Mouse (Mus musculus) gastrocnemius, adult 2 months (tissue): Measurements from ENCODE around the gene Gm11273. TPM values are rescaled to one million over a fixed set of nuclear protein-coding genes. Genes with fewer than 3 reads are reported as not detected.
A peak's percentile ranks its signal among the peaks of the same experiment; 100 is the strongest.
"Not testable (repeated sequence)": the region's sequence is repeated elsewhere in the genome, so short reads cannot be mapped to it uniquely, and the experiment has no call there.

Source experiments
- DNase-seq: peaks from one replicate; pipeline ENCODE4 v3.0.0; 2022
- H3K27ac ChIP-seq: fragments of 200-600 bp; 2 replicates; pipeline ENCODE4 v1.8.1; 2022; ENCODE audit warnings: mild to moderate bottlenecking
- H3K4me3 ChIP-seq: fragments of 200-600 bp; 2 replicates; pipeline ENCODE4 v1.8.1; 2022; ENCODE audit warnings: mild to moderate bottlenecking, moderate library complexity
- CTCF ChIP-seq: fragments of 200-600 bp; IDR thresholded peaks from 2 replicates; pipeline ENCODE4 v1.8.1; 2022; ENCODE audit warnings: antibody characterized with exemption, mild to moderate bottlenecking, moderate library complexity
- intact Hi-C: fragments of 180-260 bp; cut with DNase I; formaldehyde crosslinking; loops from one replicate; pipeline ENCODE4 v1.15.1; 2025
- total RNA-seq, 2 experiments: library from RNA; stranded (reverse); gene quantifications; 2 replicates each; pipeline ENCODE4 v1.2.3; 2021

Gm11273 gene
- total RNA-seq, 2 experiments from 2014 or later = 119 to 160 TPM

- Histone ChIP-seq H3K4me3 (no peak overlapping the region), H3K27ac (no peak overlapping the region)
- no peak for DNase-seq
- intact Hi-C loops = loop anchor here (10.0 kb wide), 1 partner anchor 62 kb away; the partner anchor contains the start of gene Zkscan8
- no peak for TF ChIP-seq CTCF
Observed at GRCm38 (mm10) chr13:21472427-21472826, 28.8 kb downstream of the Gm11273 start.

DNA sequence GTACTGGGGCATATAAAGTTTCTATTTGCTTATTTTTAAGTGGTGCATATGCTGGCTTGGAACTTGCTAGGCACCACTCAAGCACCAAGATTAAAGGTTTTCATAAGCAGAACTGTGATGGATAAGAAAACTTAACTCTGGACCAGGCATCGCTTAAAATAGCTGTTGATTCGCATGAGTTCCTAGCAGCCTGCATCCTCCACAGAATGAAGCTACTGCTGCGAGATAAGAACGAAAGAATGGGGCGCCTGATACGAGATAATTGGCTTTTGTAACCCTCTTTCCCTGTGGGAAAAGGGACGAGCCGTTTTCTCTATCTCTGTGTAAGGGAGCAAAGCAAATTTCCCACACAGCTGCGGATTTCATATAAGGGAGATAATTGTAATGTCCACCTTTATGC lies 32.1 kb downstream of the Gm11273 start:
- intact Hi-C loops = no loop called here

DNA sequence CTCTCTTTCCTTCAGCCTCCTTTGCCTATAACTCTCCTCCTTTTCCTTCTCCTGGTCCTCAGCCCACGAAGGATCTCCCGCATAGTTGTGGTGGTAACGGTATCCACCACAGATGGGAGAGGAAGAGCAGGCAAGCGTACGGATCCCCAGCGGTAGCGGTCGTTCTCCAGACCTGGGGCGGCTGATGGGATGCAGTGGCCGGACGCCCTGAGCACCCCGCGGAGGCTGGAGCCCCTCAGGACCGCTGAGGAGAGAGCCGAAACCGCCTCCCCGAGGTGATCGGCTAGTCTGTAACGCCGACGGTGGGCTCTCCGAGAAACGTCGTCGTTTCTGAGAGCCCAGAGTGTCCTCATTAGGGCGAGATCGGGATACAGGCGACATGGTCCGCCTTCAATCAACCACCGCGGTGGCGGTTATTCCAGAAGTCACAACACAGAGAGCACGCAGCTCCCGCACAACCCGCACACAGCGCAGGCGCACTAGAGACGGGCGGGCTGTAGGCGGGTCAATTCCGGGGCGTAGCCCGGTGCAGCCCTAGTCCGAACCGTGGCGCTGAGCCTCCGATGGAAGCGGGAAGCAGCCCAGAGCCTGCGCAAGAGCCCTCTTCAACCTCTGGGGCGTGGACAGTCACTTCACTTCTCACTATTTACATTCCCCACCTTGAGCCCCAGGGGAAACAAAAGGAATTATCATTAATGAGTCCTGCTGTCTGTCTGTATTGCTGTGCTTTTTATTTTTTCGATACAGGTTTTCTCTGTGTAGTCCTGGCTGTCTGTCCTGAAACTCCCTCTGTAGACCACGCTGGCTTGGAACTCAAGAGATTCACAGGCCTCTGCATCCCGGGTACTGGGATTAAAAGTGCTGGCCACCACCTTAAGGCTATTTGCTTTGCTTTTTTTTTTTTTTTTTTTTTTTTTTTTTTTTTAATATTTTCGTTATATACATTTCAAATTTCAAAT lies 32.9 kb downstream of the Gm11273 start, which contains the start of gene Nkapl:
Nkapl (minus strand) TSS at position 449 of the 959 bp plus-strand sequence.
- H3K4me3 ChIP-seq = peak within 1 kb of the TSS; percentile 86
- TF ChIP-seq CTCF = no peak
- intact Hi-C loops = no loop called here
- peak; percentile 90 for DNase-seq
- peak within 1 kb of the TSS; percentile 86 for H3K27ac ChIP-seq

More for the DNA sequence above, 32.1 kb downstream of the Gm11273 start:
- DNase-seq = no peak
- Histone ChIP-seq H3K27ac (no peak overlapping the region), H3K4me3 (peak overlapping the region; percentile 86)
- no peak for TF ChIP-seq CTCF

DNA sequence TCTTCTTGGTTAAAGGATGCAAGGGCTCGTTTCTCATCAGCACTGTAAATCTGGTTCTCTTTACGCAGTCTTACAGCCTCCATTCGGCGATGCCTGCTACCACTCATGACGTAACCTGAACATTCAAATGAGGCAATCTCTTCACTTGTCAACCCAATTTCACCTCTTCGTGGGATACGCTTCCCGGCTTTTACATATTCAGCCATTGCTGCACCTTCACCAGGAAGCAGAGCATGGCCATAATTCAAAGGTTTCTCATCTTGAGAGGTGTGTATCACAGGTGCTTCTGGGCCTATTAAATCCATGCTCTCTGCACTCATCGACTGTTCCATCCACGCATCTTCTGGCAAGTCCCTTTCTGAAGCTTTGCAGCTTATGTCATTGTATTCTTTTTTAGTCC lies 33.9 kb downstream of the Gm11273 start:
- TF ChIP-seq CTCF = no peak
- intact Hi-C loops = no loop called here
- no peak overlapping the region for H3K27ac ChIP-seq
- H3K4me3 ChIP-seq = no peak overlapping the region
- no peak for DNase-seq

DNA sequence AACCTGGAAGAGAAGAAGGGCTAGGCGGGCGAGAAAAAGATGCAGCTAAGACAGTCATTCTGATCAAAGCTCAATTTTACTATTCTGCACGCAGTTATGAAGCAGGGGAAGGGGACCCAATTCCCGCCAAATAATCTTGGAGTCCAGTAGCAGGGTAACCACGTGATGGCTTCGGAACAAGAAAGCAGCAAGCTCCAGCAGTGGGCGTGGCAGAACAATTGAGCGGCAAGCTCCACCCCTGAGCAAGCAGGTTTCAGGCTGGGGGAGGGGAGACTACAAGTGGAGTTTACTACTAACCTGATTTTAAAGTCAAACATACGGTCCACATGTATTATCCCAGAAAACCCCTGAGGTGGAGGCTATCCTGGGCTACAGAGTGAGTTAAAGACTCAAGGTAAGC lies 38.7 kb downstream of the Gm11273 start:
- intact Hi-C loops, DNase-seq, H3K27ac ChIP-seq, H3K4me3 ChIP-seq: not testable (repeated sequence)

GRCm38 (mm10) chr13:21456347-21456746 lies 44.9 kb downstream of the Gm11273 start:
- intact Hi-C loops = no loop called here
- no peak for DNase-seq
- Histone ChIP-seq H3K27ac (no peak overlapping the region), H3K4me3 (no peak overlapping the region)
- TF ChIP-seq CTCF = no peak

GRCm38 (mm10) chr13:21454133-21454532 lies 47.1 kb downstream of the Gm11273 start:
- no peak for DNase-seq
- intact Hi-C loops = loop anchor here (1.0 to 5.0 kb wide), 2 partner anchors 52 to 92 kb away; partner anchors contain the start of gene Zscan12
- H3K4me3 ChIP-seq = peak overlapping the region; percentile 81; the same call in 1 of the 2 replicates
- TF ChIP-seq CTCF = no peak
- H3K27ac ChIP-seq = no peak overlapping the region

DNA sequence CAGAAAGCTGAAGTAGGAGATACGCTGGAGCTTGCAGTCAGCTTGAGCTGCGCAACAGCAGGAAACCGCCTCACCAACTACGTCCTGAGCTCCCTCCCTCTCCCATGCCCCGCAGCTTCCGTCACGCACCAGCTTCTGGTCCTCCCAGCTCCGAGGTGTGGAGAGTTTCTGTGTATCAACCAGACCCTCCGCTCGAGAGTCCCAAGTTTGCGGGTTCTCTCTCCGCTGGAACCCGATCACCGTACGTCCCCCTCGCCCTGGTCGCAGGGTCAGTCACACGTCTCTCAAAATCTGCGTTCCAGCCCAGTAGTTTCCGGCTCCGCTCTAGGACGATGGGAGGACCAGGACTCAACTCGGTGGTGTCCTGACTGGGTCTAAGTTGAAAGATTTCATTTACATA lies 47.8 kb downstream of the Gm11273 start, which contains the start of gene Zscan26:
Zscan26 (minus strand) TSS at position 282 of the 400 bp plus-strand sequence.
- DNase-seq = peak; percentile 87
- peak within 1 kb of the TSS; percentile 96 for H3K27ac ChIP-seq
- TF ChIP-seq CTCF = no peak
- intact Hi-C loops = loop anchor here (2.0 to 5.0 kb wide), 2 partner anchors 51 to 91 kb away; partner anchors contain the start of genes Zkscan3 and Zscan12
- H3K4me3 ChIP-seq = peak within 1 kb of the TSS; percentile 81

DNA sequence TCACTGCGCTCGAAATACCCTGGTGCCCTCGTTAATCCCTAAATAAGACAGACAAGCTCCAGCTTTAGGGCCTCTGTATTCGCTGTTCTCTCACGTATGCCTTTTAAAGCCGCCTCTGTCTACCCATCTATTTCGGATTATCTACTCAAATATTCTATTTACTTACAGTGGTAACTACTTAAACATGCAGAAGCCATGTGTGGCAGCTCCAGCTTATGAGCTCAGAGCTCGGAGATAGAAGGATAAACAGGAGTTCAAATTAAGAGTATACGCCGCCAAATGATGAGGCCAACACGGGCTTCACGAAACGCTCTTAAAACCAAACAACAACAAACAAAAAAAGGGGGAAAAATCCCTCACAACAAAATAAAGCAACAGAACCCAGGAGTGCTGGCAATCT lies 48.2 kb downstream of the Gm11273 start:
- intact Hi-C loops = loop anchor here (2.0 to 5.0 kb wide), 2 partner anchors 50 to 91 kb away; partner anchors contain the start of genes Zkscan3 and Zscan12
- H3K4me3 ChIP-seq = peak overlapping the region; percentile 81
- TF ChIP-seq CTCF = no peak
- no peak for DNase-seq
- peak overlapping the region; percentile 96 for H3K27ac ChIP-seq

Other genes with a start within 250 kb of the Gm11273 start
- gene Gpx5, start 208.7 kb downstream of the Gm11273 start, total RNA-seq = not detected
- not detected for gene Gpx6, start 189.3 kb downstream of the Gm11273 start, total RNA-seq
- gene Olfr1367, start 154.5 kb downstream of the Gm11273 start, total RNA-seq = not detected
- gene Zscan12, start 138.6 kb downstream of the Gm11273 start, total RNA-seq = 1 to 10 TPM; 6.9 to 8.7 TPM
- 10 to 100 TPM; 16.2 to 20.6 TPM for gene Zkscan3, start 98.7 kb downstream of the Gm11273 start, total RNA-seq
- under 1 TPM; 0.18 to 0.59 TPM for gene Pgbd1, start 60.4 kb downstream of the Gm11273 start, total RNA-seq
- gene Zscan26, start 47.7 kb downstream of the Gm11273 start, total RNA-seq = 10 to 100 TPM; 13.6 to 14.5 TPM
- under 1 TPM; 0.14 to 0.15 TPM for gene Nkapl, start 32.9 kb downstream of the Gm11273 start, total RNA-seq
- gene Zkscan4, start 22.5 kb downstream of the Gm11273 start, total RNA-seq = under 1 TPM; 0.38 to 0.50 TPM
- gene Gm10065, start 22.0 kb downstream of the Gm11273 start, total RNA-seq = not detected
- gene AK157302, start 6.2 kb downstream of the Gm11273 start, total RNA-seq = 10 to 100 TPM; 21.8 to 23.3 TPM
- 1 to 10 TPM; 4.7 to 6.1 TPM for gene Zkscan8, start 29.7 kb upstream of the Gm11273 start, total RNA-seq
- gene Olfr1366, start 41.4 kb upstream of the Gm11273 start, total RNA-seq = not detected
- gene Olfr1535, start 58.5 kb upstream of the Gm11273 start, total RNA-seq = not detected
- gene Olfr1364, start 80.3 kb upstream of the Gm11273 start, total RNA-seq = not detected
- not detected for gene Olfr1362, start 112.6 kb upstream of the Gm11273 start, total RNA-seq
- not detected for gene Olfr11, start 141.1 kb upstream of the Gm11273 start, total RNA-seq
- not detected for gene Olfr1361, start 162.0 kb upstream of the Gm11273 start, total RNA-seq
- not detected for gene Olfr1360, start 176.0 kb upstream of the Gm11273 start, total RNA-seq
- gene Olfr1359, start 196.7 kb upstream of the Gm11273 start, total RNA-seq = not detected
- 1 to 10 TPM; 3.9 to 6.5 TPM for gene Hist1h2bl, start 214.7 kb upstream of the Gm11273 start, total RNA-seq
- 1 to 10 TPM in 1 of 2 experiments, not detected in 1; 2.2 TPM for gene Hist1h2ai, start 215.0 kb upstream of the Gm11273 start, total RNA-seq
- 1 to 10 TPM; 1.2 to 2.1 TPM for gene Hist1h3h, start 216.2 kb upstream of the Gm11273 start, total RNA-seq
- gene Hist1h2bm, start 220.6 kb upstream of the Gm11273 start, total RNA-seq = 1 to 10 TPM in 1 of 2 experiments, not detected in 1; 1.2 TPM
- gene Hist1h4j, start 233.6 kb upstream of the Gm11273 start, total RNA-seq = 1 to 10 TPM in 1 of 2 experiments, under 1 TPM in 1; 0.42 to 1.1 TPM
- 10 to 100 TPM; 12.0 to 12.2 TPM for gene Hist1h4k, start 249.1 kb upstream of the Gm11273 start, total RNA-seq